Mouse (Mus musculus) left cerebral cortex, adult 11 months (tissue): ENCODE results near the gene Lrrc59.
A peak's percentile ranks its signal among the peaks of the same experiment; 100 is the strongest.

ENCODE experiments used
- DNase-seq: peaks from one replicate; pipeline ENCODE4 v3.0.0; 2022; ENCODE audit warnings: low spot score

The Lrrc59 gene

GRCm38 (mm10) chr11:94629199-94629883, at the start of gene Lrrc59:
Gene Lrrc59, plus strand, starts transcription at chr11:94629767.
- peak; percentile 91 for DNase-seq

DNA sequence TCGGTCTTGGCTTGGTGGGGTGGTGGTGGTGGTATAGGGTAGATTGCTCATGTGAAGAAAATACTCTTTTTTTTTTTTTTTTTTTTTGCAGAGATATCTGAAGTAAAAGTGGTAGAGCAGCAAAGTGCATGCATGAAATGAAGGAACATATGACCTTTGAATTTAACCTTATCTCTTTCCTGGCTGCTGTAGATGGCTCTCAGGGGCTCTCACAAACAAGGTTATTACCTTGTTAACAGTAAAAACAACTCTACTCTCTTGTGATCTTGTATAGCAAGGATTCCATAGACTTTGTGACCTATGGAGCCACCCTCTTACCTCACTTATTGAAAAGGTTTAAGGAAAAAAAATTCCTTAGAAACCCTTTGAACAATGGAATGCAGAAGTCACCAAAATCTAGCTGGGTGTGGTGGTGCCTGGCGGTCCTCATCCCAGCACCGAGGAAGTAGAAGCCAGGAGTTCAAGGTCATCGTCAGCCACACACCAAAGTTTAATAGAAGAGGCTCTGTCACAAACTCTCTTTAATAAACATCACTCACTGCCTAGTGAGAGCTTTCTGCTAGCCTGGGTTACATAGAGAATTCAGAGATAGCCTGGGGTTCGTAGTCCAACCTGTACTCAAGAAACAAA, 49.3 kb upstream of the Lrrc59 start:
- DNase-seq = no peak

- DNase-seq = no peak
These were observed 44.5 kb upstream of the Lrrc59 start for GRCm38 (mm10) chr11:94585091-94585490.

- no peak for DNase-seq
These were observed 42.1 kb upstream of the Lrrc59 start for GRCm38 (mm10) chr11:94587511-94587910.

GRCm38 (mm10) chr11:94596311-94596852, 33.2 kb upstream of the Lrrc59 start:
- DNase-seq = no peak

DNA sequence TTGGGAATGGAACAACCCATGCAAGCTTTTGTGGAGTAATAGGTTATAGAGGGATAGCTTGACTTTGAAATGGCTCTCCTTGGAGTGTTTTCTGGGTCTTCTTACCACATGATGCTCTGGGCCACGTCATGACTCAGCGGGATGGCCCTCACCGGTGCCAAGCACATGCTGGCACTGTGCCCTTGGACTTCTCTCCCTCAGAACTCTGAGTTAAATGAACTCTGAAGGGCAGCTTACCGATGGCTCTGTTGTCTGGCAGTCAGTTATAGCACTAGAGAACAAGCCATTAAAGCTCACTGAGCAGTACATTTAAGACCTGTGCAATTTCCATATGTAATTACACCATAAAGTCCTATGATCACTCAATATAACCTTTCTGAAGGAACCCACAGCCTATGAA, 32.2 kb upstream of the Lrrc59 start:
- no peak for DNase-seq

DNA sequence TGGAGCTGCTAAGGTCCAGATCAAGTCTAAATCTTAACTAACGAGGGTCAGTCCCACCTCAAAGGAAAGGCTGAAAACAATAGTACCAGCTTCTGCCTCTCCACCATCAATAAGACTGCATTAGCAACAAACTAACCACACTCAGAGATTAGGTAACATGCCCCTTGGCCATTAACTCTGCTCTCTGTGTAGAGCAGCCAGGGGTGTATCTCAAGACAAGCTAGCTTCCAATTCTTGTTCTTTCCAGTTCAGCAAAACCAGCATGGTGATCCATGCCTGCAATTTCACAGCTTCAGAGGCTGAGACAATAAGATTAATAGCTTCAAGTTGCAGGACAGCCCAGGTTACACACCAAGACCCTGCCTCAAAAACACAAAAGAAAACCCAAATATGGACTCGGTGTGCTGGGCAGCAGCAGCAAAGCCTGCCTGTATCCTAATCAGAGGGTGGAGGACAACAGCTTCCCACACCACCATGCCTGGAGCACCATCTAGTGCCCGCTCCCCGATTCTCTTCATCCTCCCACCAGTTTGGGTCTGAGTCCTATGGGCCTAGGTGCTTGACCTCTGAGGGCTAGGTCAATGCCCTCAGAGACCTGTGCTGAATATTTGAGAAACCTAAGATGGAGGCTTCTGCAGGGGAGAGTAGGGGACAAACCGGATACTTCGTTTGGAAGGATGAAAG, 31.0 kb upstream of the Lrrc59 start:
- no peak for DNase-seq

GRCm38 (mm10) chr11:94600447-94600846, 29.1 kb upstream of the Lrrc59 start:
- no peak for DNase-seq

DNA sequence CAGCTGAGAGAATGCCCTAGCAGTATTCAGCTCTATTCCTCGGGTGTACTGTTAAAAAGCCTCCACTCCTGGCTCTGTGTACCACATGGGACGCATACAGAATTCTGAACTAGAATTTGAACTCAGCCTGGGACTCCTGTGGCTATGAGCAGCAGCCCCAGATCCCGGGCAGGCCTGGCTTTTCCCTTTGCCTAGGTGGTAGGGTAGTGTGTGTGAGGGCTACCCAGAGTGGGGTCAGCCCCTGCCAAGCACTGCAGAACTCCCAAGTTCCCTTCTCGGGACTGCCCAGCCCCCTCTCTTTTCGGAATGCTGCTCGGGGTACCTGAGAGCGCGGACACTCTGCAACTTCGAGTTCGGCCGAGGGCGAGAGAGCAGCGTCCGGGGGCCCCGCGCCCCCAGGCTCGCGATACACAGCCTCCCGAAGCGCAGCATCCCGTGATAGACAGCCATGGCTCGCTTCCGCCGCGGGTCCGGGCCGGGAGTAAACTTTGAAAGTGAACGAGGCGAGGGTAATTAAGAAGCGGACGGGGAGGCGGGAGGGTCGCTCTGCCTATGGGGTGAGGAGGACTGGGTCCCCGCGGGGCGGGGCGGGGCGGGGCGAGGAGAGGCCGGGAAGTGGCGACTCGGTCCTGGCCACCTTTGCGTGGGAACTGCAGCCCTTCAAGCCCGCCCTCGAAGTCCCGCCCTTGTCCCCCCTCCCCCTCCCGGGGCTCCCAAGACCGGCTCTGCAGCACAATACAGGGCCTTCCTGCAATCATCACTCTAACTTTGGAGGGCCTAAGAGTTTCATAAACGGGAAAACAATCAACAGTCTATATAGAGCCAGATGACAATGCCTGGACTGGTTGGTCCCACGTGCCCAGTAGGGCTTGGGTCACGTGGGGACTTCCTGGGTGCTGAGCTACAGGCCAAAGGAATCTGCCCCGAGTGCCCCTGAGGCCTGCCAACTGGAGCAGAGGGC, 28.0 kb upstream of the Lrrc59 start, which contains the start of gene Acsf2:
TSS of gene Acsf2 (minus strand) at position 551 of the 961 bp plus-strand sequence.
- peak; percentile 17 for DNase-seq

- DNase-seq = no peak
These were observed 27.1 kb upstream of the Lrrc59 start for GRCm38 (mm10) chr11:94602356-94602955.

DNA sequence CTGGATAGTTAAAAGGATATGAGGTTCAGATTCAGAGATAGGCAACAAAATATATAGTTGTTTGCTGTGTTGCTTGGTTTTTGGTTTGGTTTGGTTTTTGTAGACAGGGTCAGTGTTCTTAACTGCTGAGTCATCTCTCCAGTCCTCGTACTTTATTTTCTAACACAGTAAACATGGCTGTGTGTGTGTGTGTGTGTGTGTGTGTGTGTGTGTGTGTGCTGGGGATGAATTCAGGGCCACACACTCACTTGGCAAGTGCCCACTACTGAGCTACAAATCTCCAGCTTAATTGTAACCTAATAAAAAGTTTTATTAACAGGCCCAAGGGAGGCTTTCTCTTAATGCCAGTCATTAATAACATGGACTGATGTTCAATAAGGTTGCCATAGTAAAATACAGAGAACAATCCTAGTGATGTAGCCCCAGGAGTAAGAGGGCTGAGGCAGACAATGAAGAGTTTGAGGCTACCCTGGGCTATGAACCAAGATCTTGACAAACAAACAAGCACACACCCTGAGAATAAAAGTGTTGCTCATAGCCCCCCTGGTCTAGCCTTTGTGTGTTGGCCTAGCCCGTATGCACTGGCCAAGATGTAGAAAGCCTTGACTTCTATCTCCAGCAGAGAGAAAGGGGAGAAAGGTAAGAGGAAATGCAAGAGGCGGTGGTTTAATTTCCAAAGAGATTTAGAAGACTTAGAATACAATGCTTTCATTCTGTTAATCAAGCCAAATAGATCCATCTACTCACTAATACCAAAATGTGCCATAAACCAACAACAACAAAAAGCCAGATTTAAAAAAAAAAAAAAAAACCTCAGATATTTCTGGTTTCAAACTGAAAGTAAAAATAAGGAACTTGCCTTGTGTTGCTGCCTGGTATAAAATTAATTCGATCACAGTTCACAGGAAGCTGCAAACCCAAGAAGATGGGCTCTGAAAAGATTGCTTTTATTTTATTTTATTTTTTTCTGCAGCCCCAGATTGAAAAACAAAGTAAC, 18.5 kb upstream of the Lrrc59 start:
- no peak for DNase-seq

GRCm38 (mm10) chr11:94614603-94615002, 15.0 kb upstream of the Lrrc59 start:
- DNase-seq = no peak

DNA sequence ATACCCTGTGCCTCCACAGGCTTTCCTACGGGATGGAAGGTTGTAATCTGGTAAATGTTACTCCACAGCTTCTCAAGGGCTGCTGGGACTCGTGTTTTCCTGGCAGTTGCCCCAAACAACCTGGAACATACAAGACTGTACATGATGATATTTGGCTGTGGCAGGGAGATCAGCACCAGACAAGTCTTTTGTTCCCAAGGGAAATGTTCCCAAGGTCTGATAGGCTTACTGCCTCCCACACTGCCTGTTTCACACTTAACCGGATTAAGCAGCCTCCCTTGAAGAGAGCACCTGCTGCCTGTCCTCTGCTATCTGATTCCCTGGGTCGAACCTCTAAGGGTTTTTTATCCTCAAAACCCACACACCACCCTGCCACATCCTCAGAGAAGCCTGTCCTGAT, 14.1 kb upstream of the Lrrc59 start:
- DNase-seq = no peak

DNA sequence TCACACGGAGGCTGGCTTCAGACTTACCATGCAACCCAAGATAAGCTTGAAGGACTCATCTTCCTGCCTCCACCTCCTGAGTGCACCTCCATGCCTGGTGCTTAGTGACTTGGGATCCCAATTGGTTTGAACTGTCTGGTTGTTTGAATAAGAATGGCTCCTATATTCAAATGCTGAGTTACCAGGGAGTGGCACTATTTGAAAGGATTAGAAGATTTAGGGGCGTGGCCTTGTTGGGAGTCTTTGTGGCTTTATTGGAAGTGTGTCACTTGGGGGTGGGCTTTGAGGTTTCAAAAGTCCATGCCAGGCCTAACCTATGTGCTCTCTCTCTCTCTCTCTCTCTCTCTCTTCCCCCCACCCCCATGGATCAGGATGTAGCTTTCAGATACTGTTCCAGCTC, 11.9 kb upstream of the Lrrc59 start:
- DNase-seq = no peak

GRCm38 (mm10) chr11:94620766-94621457, 8.7 kb upstream of the Lrrc59 start:
- no peak for DNase-seq

GRCm38 (mm10) chr11:94621458-94621852, 8.1 kb upstream of the Lrrc59 start:
- DNase-seq = no peak

DNA sequence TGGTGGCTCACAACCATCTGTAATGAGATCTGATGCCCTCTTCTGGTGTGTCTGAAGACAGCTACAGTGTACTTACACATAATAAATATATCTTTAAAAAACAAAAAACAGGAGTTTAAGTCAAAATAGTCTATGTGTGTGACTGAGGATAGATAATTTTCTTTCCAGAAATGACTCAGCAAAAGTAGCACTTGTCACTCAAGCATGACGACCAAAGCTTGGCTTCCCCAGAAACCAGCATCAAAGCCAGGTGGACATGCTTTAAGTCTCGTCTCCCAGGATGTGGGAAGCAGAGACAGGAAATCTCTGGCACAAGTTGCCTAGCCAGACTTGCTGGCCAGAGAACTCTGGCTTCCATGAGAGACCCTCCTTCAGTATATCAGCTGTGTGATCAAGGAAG, 7.4 kb upstream of the Lrrc59 start:
- no peak for DNase-seq

- no peak for DNase-seq
These were observed 274 bp downstream of the Lrrc59 start for GRCm38 (mm10) chr11:94629884-94630198.

- DNase-seq = no peak
These were observed 838 bp downstream of the Lrrc59 start for GRCm38 (mm10) chr11:94630199-94631011.
